ENCODE assay signal across 24 mouse cellular contexts in the genomic region with DNA sequence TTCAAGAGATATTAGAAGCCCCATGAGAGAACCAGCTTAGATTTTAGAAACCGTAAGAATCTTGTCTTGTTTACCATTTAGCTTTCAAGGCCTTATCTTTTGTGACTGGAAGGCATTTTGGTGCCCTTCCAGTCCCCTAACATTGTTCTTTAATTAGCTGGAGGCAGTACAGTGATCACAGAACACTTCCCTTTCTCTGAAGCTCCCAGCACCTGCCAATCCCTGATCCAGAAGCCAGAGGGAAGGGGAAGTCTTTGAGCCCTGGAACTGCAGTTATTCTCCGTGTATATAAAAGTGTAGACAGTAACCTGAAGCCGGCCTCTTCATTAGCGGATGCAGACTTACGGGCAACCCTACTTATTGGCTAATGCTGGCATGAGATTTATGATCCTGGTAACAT. TPM values are rescaled to one million over a fixed set of nuclear protein-coding genes. Genes with fewer than 3 reads are reported as not detected.
DNase-seq lines count a peak whose midpoint lies in the region; ATAC-seq and TF ChIP-seq lines count a peak whose summit lies in the region.
"Had no signal": no experiment of that assay in that cellular context is flagged by ENCODE, and none has a peak within 500 bp of the region (broad histone marks: within the 10 kb centered on the region; RNA-seq: fewer than 3 reads in every experiment).

No protein-coding gene starts in this region.

- no peak for TF ChIP-seq EP300 in heart, adult 2 months (IDR thresholded peaks at IDR 0.05; ENCODE audit: insufficient read depth, low read depth, low read length)

- intact Hi-C loops in heart, adult 2 months (cut with DNase I): no loop called here

- no peak overlapping the region for H3K4me2 ChIP-seq in limb, embryonic 11.5 days (ENCODE audit: low read depth, severe bottlenecking)
- H3K4me2 ChIP-seq: embryonic facial prominence, embryonic 12.5 days; hindbrain, embryonic 12.5 days; limb, embryonic 13.5 days; liver, embryonic 11.5 days; lung, embryonic 15.5 days; midbrain, embryonic 12.5 days had no signal

- WGBS in heart, adult 2 months: 26% methylated on average over 5 of the region's 5 CpGs
- 29% methylated on average over 5 of the region's 5 CpGs for WGBS in limb, embryonic 11.5 days
- WGBS in limb, embryonic 10.5 days: 44% methylated on average over 5 of the region's 5 CpGs

- H3K9ac ChIP-seq in heart, adult 2 months (ENCODE audit: low read depth, low read length): no peak overlapping the region
- H3K9ac ChIP-seq in limb, embryonic 11.5 days (ENCODE audit: low read length): no peak overlapping the region
- H3K9ac ChIP-seq: embryonic facial prominence, embryonic 12.5 days; hindbrain, embryonic 12.5 days; limb, embryonic 13.5 days; lung, embryonic 15.5 days; midbrain, embryonic 12.5 days had no signal

- H3K4me3 ChIP-seq in heart, adult 2 months: no peak overlapping the region
- no peak overlapping the region for H3K4me3 ChIP-seq in limb, embryonic 11.5 days (ENCODE audit: low read depth, low read length)
- H3K4me3 ChIP-seq in limb, embryonic 10.5 days: no peak overlapping the region
- H3K4me3 ChIP-seq: embryonic facial prominence, embryonic 12.5 days; hindbrain, embryonic 12.5 days; limb, embryonic 13.5 days; lung, embryonic 15.5 days; midbrain, embryonic 12.5 days had no signal

- no peaks in the 10 kb centered on the region for H3K4me1 ChIP-seq in heart, adult 2 months (ENCODE audit: control insufficient read depth, insufficient read depth, low read length)
- H3K4me1 ChIP-seq in limb, embryonic 11.5 days (ENCODE audit: control insufficient read depth, insufficient read depth, low read length): no peaks in the 10 kb centered on the region
- peaks cover 10% of the 10 kb centered on the region for H3K4me1 ChIP-seq in limb, embryonic 10.5 days
- H3K4me1 ChIP-seq: embryonic facial prominence, embryonic 12.5 days; hindbrain, embryonic 12.5 days; lung, embryonic 15.5 days; midbrain, embryonic 12.5 days had no signal

- no peak for TF ChIP-seq POLR2A in heart, adult 2 months (IDR thresholded peaks at IDR 0.05; ENCODE audit: insufficient read depth, low read depth, low read length)
- TF ChIP-seq POLR2A in brain, embryonic 14.5 days (IDR thresholded peaks at IDR 0.05; ENCODE audit: borderline replicate concordance, extremely low read depth, insufficient read depth, insufficient read length, poor library complexity, severe bottlenecking): no peak

- H3K27me3 ChIP-seq in heart, adult 2 months (ENCODE audit: control insufficient read depth, insufficient read depth, low read length): no peaks in the 10 kb centered on the region
- H3K27me3 ChIP-seq in limb, embryonic 11.5 days (ENCODE audit: control insufficient read depth, insufficient read depth, low read length): no peaks in the 10 kb centered on the region
- 0 out of 2 replicates have a peak, but pooled peaks cover 4% of the 10 kb centered on the region for H3K27me3 ChIP-seq in limb, embryonic 10.5 days (ENCODE audit: low read depth, poor library complexity, severe bottlenecking)
- H3K27me3 ChIP-seq: embryonic facial prominence, embryonic 12.5 days; hindbrain, embryonic 12.5 days; limb, embryonic 13.5 days; lung, embryonic 15.5 days; midbrain, embryonic 12.5 days had no signal

- DNase-seq in heart, adult 2 months: peak in 1 of 2 experiments; percentile 8
- no peak for DNase-seq in heart, adult 8-10 months (ENCODE audit: low spot score)
- DNase-seq in limb, embryonic 11.5 days (ENCODE audit: low spot score): peak; percentile 37
- DNase-seq in limb, embryonic 10.5 days (ENCODE audit: low spot score): no peak
- DNase-seq in MN1 (ENCODE audit: low spot score): peak; percentile 34
- peak; percentile 63 for DNase-seq in brain, embryonic 14.5 days (ENCODE audit: low read depth)
- DNase-seq in right cerebral cortex, postnatal 10 days (ENCODE audit: low spot score in 2 of 2): no peak
- DNase-seq: adrenal gland, postnatal 10 days; B cell, adult 2 months; cerebellum, adult 11-12 months; cerebellum, adult 9-11 months; embryo, embryonic 11 days; gastrocnemius, postnatal 25 days; kidney, adult 9 months; kidney, postnatal 25 days; thymus, postnatal 4 days had no signal

- no peaks in the 10 kb centered on the region for H3K79me2 ChIP-seq in heart, adult 2 months (replicated peaks; ENCODE audit: control insufficient read depth, insufficient read depth, low read length)

- no peak for ATAC-seq in limb, embryonic 11.5 days (ENCODE audit: insufficient number of reproducible peaks, low FRiP score, low TSS enrichment, low read depth)
- ATAC-seq: intestine, postnatal 0 days had no signal

- no peaks in the 10 kb centered on the region for H3K36me3 ChIP-seq in heart, adult 2 months (ENCODE audit: control insufficient read depth, insufficient read depth, low read length)
- no peaks in the 10 kb centered on the region for H3K36me3 ChIP-seq in limb, embryonic 11.5 days (ENCODE audit: control insufficient read depth, insufficient read depth, low read length)
- no peaks in the 10 kb centered on the region for H3K36me3 ChIP-seq in limb, embryonic 10.5 days
- H3K36me3 ChIP-seq: embryonic facial prominence, embryonic 12.5 days; hindbrain, embryonic 12.5 days; limb, embryonic 13.5 days; lung, embryonic 15.5 days; midbrain, embryonic 12.5 days had no signal

- peak overlapping the region; percentile 2 for H3K27ac ChIP-seq in heart, adult 2 months
- no peak overlapping the region for H3K27ac ChIP-seq in limb, embryonic 11.5 days (replicated peaks; ENCODE audit: low read depth, low read length)
- no peak overlapping the region for H3K27ac ChIP-seq in limb, embryonic 10.5 days
- H3K27ac ChIP-seq: embryonic facial prominence, embryonic 12.5 days; hindbrain, embryonic 12.5 days; limb, embryonic 13.5 days; lung, embryonic 15.5 days; midbrain, embryonic 12.5 days had no signal

- TF ChIP-seq CTCF in heart, adult 2 months (IDR thresholded peaks at IDR 0.05): peak; percentile 18; the same call in 1 of the 2 replicates
- no peak for TF ChIP-seq CTCF in brain, embryonic 14.5 days (IDR thresholded peaks at IDR 0.05; ENCODE audit: borderline replicate concordance, extremely low read depth, insufficient read depth, insufficient read length)

- no peaks in the 10 kb centered on the region for H3K9me3 ChIP-seq in limb, embryonic 11.5 days (ENCODE audit: control insufficient read depth, low read length)
- no peaks in the 10 kb centered on the region for H3K9me3 ChIP-seq in limb, embryonic 10.5 days (replicated peaks)
- H3K9me3 ChIP-seq: embryonic facial prominence, embryonic 12.5 days; hindbrain, embryonic 12.5 days; limb, embryonic 13.5 days; lung, embryonic 15.5 days; midbrain, embryonic 12.5 days had no signal

RNA-seq across cellular contexts. Expression of gene Dis3l, which starts 8.4 kb away (rescaled TPM):
- total RNA-seq in heart, adult 2 months (2021): 10 to 100 TPM; 24.5 to 24.6 TPM
- 10.6 and 18.6 TPM in 2 replicates for polyA plus RNA-seq in heart, adult 2 months (2012; rRNA removed)
- 10 to 100 TPM; 25.1 to 29.9 (median 27.1) TPM for total RNA-seq in heart, adult 8-10 months (2022)
- polyA plus RNA-seq in limb, embryonic 11.5 days (2014; fragmentation: Nextera tagmentation; extraction: Ambion mirVana): 23.2 and 23.6 TPM in 2 replicates
- 18.7 and 23.6 TPM in 2 replicates for polyA plus RNA-seq in limb, embryonic 10.5 days (2016; fragmentation: Nextera tagmentation; extraction: Ambion mirVana)
- polyA plus RNA-seq in brain, embryonic 14.5 days (2012; rRNA removed): 17.9 and 20.4 TPM in 2 replicates

RNA-seq across cellular contexts. Expression of gene Megf11, which starts 35.9 kb away (rescaled TPM):
- total RNA-seq in heart, adult 2 months (2021): 1 to 10 TPM; 1.6 to 2.0 TPM
- polyA plus RNA-seq in heart, adult 2 months (2012; rRNA removed): 0.33 and 0.41 TPM in 2 replicates
- total RNA-seq in heart, adult 8-10 months (2022): 1 to 10 TPM in 2 of 4 experiments, under 1 TPM in 2; 0.81 to 1.8 (median 1.0) TPM
- polyA plus RNA-seq in limb, embryonic 11.5 days (2014; fragmentation: Nextera tagmentation; extraction: Ambion mirVana): 1.4 and 1.6 TPM in 2 replicates
- 1.1 and 1.7 TPM in 2 replicates for polyA plus RNA-seq in limb, embryonic 10.5 days (2016; fragmentation: Nextera tagmentation; extraction: Ambion mirVana)
- 12.1 and 16.5 TPM in 2 replicates for polyA plus RNA-seq in brain, embryonic 14.5 days (2012; rRNA removed)
- total RNA-seq: megakaryocyte progenitor cell, adult 5-6 weeks had no signal

Comparison
In these comparisons a context has a peak if more than half of its experiments do, and no peak if none do; other contexts are left out.
1. DNase-seq: peak in limb, embryonic 11.5 days (single experiment), MN1 (single experiment) and brain, embryonic 14.5 days (single experiment); none in heart, adult 8-10 months (single experiment), limb, embryonic 10.5 days (single experiment) and right cerebral cortex, postnatal 10 days (0 of 2).